Comparison of ENCODE assay signal across 16 mouse cellular contexts in the genomic region with DNA sequence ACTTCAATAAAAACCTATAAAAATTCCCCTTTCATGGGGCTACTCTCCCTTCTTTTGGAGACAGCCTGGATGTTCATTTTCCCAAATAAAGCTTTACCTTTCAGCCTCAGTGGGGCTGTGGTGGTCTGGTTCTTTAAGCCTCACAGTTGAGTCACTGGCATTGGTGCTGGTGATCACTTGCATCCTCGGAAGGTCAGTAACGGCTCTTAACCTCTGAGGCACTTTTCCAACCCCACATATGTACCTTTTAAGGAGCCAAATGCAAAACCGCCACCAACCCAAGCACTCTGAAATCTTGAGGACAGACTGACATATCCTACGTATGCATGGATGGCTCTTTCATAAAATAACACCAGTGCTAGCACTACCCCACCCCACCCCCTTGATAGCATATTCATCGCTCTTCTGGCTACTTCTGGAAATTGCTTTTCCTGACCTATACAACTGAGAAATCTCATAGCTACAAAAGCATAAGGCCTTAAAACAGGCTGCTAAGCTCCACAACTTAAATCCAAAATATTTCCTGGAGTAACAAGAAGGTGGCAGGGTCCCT. TPM values are rescaled to one million over a fixed set of nuclear protein-coding genes. Genes with fewer than 3 reads are reported as not detected.
DNase-seq lines count a peak whose midpoint lies in the region; ATAC-seq and TF ChIP-seq lines count a peak whose summit lies in the region.
"Had no signal": no experiment of that assay in that cellular context is flagged by ENCODE, and none has a peak within 500 bp of the region (broad histone marks: within the 10 kb centered on the region; RNA-seq: fewer than 3 reads in every experiment).

No protein-coding gene starts in this region.

- peaks cover 1% of the 10 kb centered on the region for H3K36me3 ChIP-seq in heart, embryonic 13.5 days
- no peaks in the 10 kb centered on the region for H3K36me3 ChIP-seq in stomach, embryonic 15.5 days
- no peaks in the 10 kb centered on the region for H3K36me3 ChIP-seq in stomach, postnatal 0 days (ENCODE audit: control insufficient read depth, insufficient read depth, low read length)
- peaks cover under 1% of the 10 kb centered on the region; the same call in 1 of the 2 replicates for H3K36me3 ChIP-seq in liver, embryonic 11.5 days (ENCODE audit: control insufficient read depth, insufficient read depth, low read length)
- H3K36me3 ChIP-seq: neural tube, embryonic 12.5 days had no signal

- DNase-seq in heart, postnatal 4 days, result no peak
- DNase-seq in stomach, postnatal 0 days (ENCODE audit: low spot score), result no peak
- DNase-seq in liver, embryonic 11.5 days (ENCODE audit: low spot score), result no peak
- peak; percentile 20 for DNase-seq in yolk sac, embryonic 10.5 days (ENCODE audit: low spot score)
- DNase-seq in ovary, postnatal 14 days (ENCODE audit: low spot score), result no peak
- no peak for DNase-seq in left cerebral cortex, postnatal 4 days
- DNase-seq: adrenal gland, postnatal 10 days; cerebellum, adult 8-10 months; gastrocnemius, postnatal 14 days; kidney, adult 8-10 months; kidney, postnatal 4 days; retina, postnatal 1 day had no signal

- no peaks in the 10 kb centered on the region for H3K27me3 ChIP-seq in heart, embryonic 13.5 days (replicated peaks)
- H3K27me3 ChIP-seq in stomach, embryonic 15.5 days (replicated peaks), result no peaks in the 10 kb centered on the region
- no peaks in the 10 kb centered on the region for H3K27me3 ChIP-seq in stomach, postnatal 0 days (ENCODE audit: control insufficient read depth, insufficient read depth, low read length)
- no peaks in the 10 kb centered on the region for H3K27me3 ChIP-seq in liver, embryonic 11.5 days (replicated peaks; ENCODE audit: control insufficient read depth, insufficient read depth, low read length)
- H3K27me3 ChIP-seq: neural tube, embryonic 12.5 days had no signal

- TF ChIP-seq EP300 in stomach, postnatal 0 days (optimal IDR thresholded peaks at IDR 0.05), result no peak

- WGBS in heart, embryonic 13.5 days, result 56% methylated on average over 5 of the region's 5 CpGs
- 73% methylated on average over 5 of the region's 5 CpGs for WGBS in stomach, embryonic 15.5 days
- 68% methylated on average over 5 of the region's 5 CpGs for WGBS in stomach, postnatal 0 days
- WGBS in liver, embryonic 11.5 days, result 48% methylated on average over 5 of the region's 5 CpGs

- no peak overlapping the region for H3K4me3 ChIP-seq in heart, embryonic 13.5 days
- H3K4me3 ChIP-seq in stomach, embryonic 15.5 days (replicated peaks), result no peak overlapping the region
- H3K4me3 ChIP-seq in stomach, postnatal 0 days (ENCODE audit: low read depth, low read length), result no peak overlapping the region
- H3K4me3 ChIP-seq in liver, embryonic 11.5 days (ENCODE audit: low read depth, low read length), result no peak overlapping the region
- H3K4me3 ChIP-seq: neural tube, embryonic 12.5 days had no signal

- peaks cover 34% of the 10 kb centered on the region for H3K4me1 ChIP-seq in heart, embryonic 13.5 days
- no peaks in the 10 kb centered on the region for H3K4me1 ChIP-seq in stomach, embryonic 15.5 days
- H3K4me1 ChIP-seq in stomach, postnatal 0 days (replicated peaks; ENCODE audit: control insufficient read depth, insufficient read depth), result no peaks in the 10 kb centered on the region
- peaks cover 29% of the 10 kb centered on the region for H3K4me1 ChIP-seq in liver, embryonic 11.5 days (replicated peaks; ENCODE audit: control insufficient read depth, insufficient read depth, low read length)
- H3K4me1 ChIP-seq: neural tube, embryonic 12.5 days had no signal

- no peaks in the 10 kb centered on the region for H3K9me3 ChIP-seq in heart, embryonic 13.5 days
- no peaks in the 10 kb centered on the region for H3K9me3 ChIP-seq in stomach, embryonic 15.5 days
- no peaks in the 10 kb centered on the region for H3K9me3 ChIP-seq in stomach, postnatal 0 days (ENCODE audit: control insufficient read depth, low read length)
- no peaks in the 10 kb centered on the region for H3K9me3 ChIP-seq in liver, embryonic 11.5 days (ENCODE audit: control insufficient read depth, low read length)
- H3K9me3 ChIP-seq: neural tube, embryonic 12.5 days had no signal

- intact Hi-C loops in left cerebral cortex, postnatal 4 days (cut with DNase I), result no loop called here

- H3K4me2 ChIP-seq in heart, embryonic 13.5 days, result peak overlapping the region; percentile 43
- no peak overlapping the region for H3K4me2 ChIP-seq in stomach, embryonic 15.5 days
- H3K4me2 ChIP-seq in stomach, postnatal 0 days (replicated peaks; ENCODE audit: low read depth), result no peak overlapping the region
- H3K4me2 ChIP-seq in liver, embryonic 11.5 days, result peak overlapping the region; percentile 59
- H3K4me2 ChIP-seq: neural tube, embryonic 12.5 days had no signal

- 0 out of 2 replicates have a peak, but pooled peaks have one; percentile 25 for ATAC-seq in heart, embryonic 13.5 days (ENCODE audit: extremely low read depth, insufficient number of reproducible peaks, low FRiP score, low TSS enrichment)
- peak; percentile 32; the same call in 1 of the 2 replicates for ATAC-seq in stomach, embryonic 15.5 days (ENCODE audit: insufficient read depth, low FRiP score, low read depth)
- no peak for ATAC-seq in stomach, postnatal 0 days (ENCODE audit: low FRiP score, low TSS enrichment)
- ATAC-seq in liver, embryonic 11.5 days (replicated peaks; ENCODE audit: low FRiP score), result peak; percentile 72
- ATAC-seq: hindbrain, embryonic 16.5 days had no signal

- H3K9ac ChIP-seq in heart, embryonic 13.5 days, result no peak overlapping the region
- no peak overlapping the region for H3K9ac ChIP-seq in stomach, embryonic 15.5 days
- no peak overlapping the region for H3K9ac ChIP-seq in stomach, postnatal 0 days (ENCODE audit: low read length)
- H3K9ac ChIP-seq in liver, embryonic 11.5 days (ENCODE audit: low read depth, low read length), result peak overlapping the region; percentile 26
- H3K9ac ChIP-seq: neural tube, embryonic 12.5 days had no signal

- TF ChIP-seq CTCF in stomach, postnatal 0 days (IDR thresholded peaks at IDR 0.05; ENCODE audit: low read depth), result no peak

- H3K27ac ChIP-seq in heart, embryonic 13.5 days (replicated peaks), result peak overlapping the region; percentile 70
- H3K27ac ChIP-seq in stomach, embryonic 15.5 days, result no peak overlapping the region
- H3K27ac ChIP-seq in stomach, postnatal 0 days (replicated peaks), result no peak overlapping the region
- H3K27ac ChIP-seq in liver, embryonic 11.5 days (ENCODE audit: low read depth, low read length), result peak overlapping the region; percentile 94
- H3K27ac ChIP-seq: neural tube, embryonic 12.5 days had no signal

RNA-seq across cellular contexts. Expression of a gene that starts 48.9 kb away (rescaled TPM):
- polyA plus RNA-seq in heart, embryonic 13.5 days (2015; fragmentation: Nextera tagmentation; extraction: Ambion mirVana), result 6.9 and 7.4 TPM in 2 replicates
- total RNA-seq in heart, postnatal 4 days (2021), result 10 to 100 TPM; 10.2 to 10.8 TPM
- 7.4 and 8.3 TPM in 2 replicates for polyA plus RNA-seq in stomach, embryonic 15.5 days (2015; fragmentation: Nextera tagmentation; extraction: Ambion mirVana)
- polyA plus RNA-seq in stomach, postnatal 0 days (2015; fragmentation: Nextera tagmentation; extraction: Ambion mirVana), result 1.4 and 1.5 TPM in 2 replicates
- polyA plus RNA-seq in liver, embryonic 11.5 days (2014; fragmentation: Nextera tagmentation; extraction: Ambion mirVana), result 26.0 and 28.8 TPM in 2 replicates
- 1 to 10 TPM; 1.1 to 1.2 TPM for total RNA-seq in left cerebral cortex, postnatal 4 days (2021)

Comparison
In these comparisons a context has a peak if more than half of its experiments do, and no peak if none do; other contexts are left out.
1. H3K27ac ChIP-seq: peak in heart, embryonic 13.5 days (single experiment) and liver, embryonic 11.5 days (single experiment); none in stomach, embryonic 15.5 days (single experiment) and stomach, postnatal 0 days (single experiment).
2. H3K4me2 ChIP-seq: peak in heart, embryonic 13.5 days (single experiment) and liver, embryonic 11.5 days (single experiment); none in stomach, embryonic 15.5 days (single experiment) and stomach, postnatal 0 days (single experiment).